Mouse (Mus musculus): ENCODE results near the gene Tecpr2. TPM values are rescaled to one million over a fixed set of nuclear protein-coding genes. Genes with fewer than 3 reads are reported as not detected.

Gene Tecpr2
- total RNA-seq, 1 experiment, result 11.2 TPM

- H3K9me3 ChIP-seq (ENCODE audit: control insufficient read depth, insufficient read depth, low read depth, low read length), result no peaks in the 10 kb centered on the region
- peak overlapping the region; percentile 69 to 78 for H3K4me3 ChIP-seq (ENCODE audit: insufficient read depth in 1 of 2, low read depth in 1 of 2, low read length in 2 of 2, poor library complexity in 1 of 2, severe bottlenecking in 1 of 2)
- H3K4me1 ChIP-seq (ENCODE audit: control insufficient read depth in 2 of 2, insufficient read depth in 2 of 2, low read length in 2 of 2, poor library complexity in 1 of 2), result peaks cover 0 to 9% of the 10 kb centered on the region in 2 experiments; a peak in 2 of 4 replicates
- TF ChIP-seq ZC3H11A (IDR thresholded peaks at IDR 0.05; ENCODE audit: borderline replicate concordance, low read depth, low read length) (peak; percentile 76), ZNF384 (IDR thresholded peaks at IDR 0.05; ENCODE audit: low read depth, low read length) (no peak)
- H3K27ac ChIP-seq (ENCODE audit: insufficient read depth, low read depth, low read length, poor library complexity, severe bottlenecking), result peak overlapping the region; percentile 29; the same call in 1 of the 2 replicates
- DNase-seq (ENCODE audit: low read depth, low spot score), result no peak
- peak overlapping the region; percentile 60 for H3K9ac ChIP-seq (ENCODE audit: insufficient read depth, low read depth, low read length, poor library complexity, severe bottlenecking)
- no peaks in the 10 kb centered on the region for H3K36me3 ChIP-seq (ENCODE audit: control insufficient read depth, insufficient read depth, low read length, poor library complexity, severe bottlenecking)
- in situ Hi-C loops (cut with MboI; ENCODE audit: low sequenced_read_pairs in 2 of 2, unreplicated experiment in 2 of 2), result loop anchor here (5.0 to 25.0 kb wide), 3 partner anchors 249 to 426 kb away; partner anchors contain the start of gene Ppp2r5c (in 1 of the 2)
Observed at GRCm38 (mm10) chr12:110843194-110844048, 45.6 kb upstream of the Tecpr2 start.

- peak overlapping the region; percentile 60 for H3K9ac ChIP-seq (ENCODE audit: insufficient read depth, low read depth, low read length, poor library complexity, severe bottlenecking)
- peaks cover 0 to 6% of the 10 kb centered on the region in 2 experiments; a peak in 2 of 4 replicates for H3K4me1 ChIP-seq (ENCODE audit: control insufficient read depth in 2 of 2, insufficient read depth in 2 of 2, low read length in 2 of 2, poor library complexity in 1 of 2)
- no peaks in the 10 kb centered on the region for H3K9me3 ChIP-seq (ENCODE audit: control insufficient read depth, insufficient read depth, low read depth, low read length)
- H3K27ac ChIP-seq (ENCODE audit: insufficient read depth, low read depth, low read length, poor library complexity, severe bottlenecking), result no peak overlapping the region
- in situ Hi-C loops (cut with MboI; ENCODE audit: low sequenced_read_pairs in 2 of 2, unreplicated experiment in 2 of 2), result loop anchor here (5.0 to 25.0 kb wide), 3 partner anchors 250 to 427 kb away; partner anchors contain the start of gene Ppp2r5c (in 1 of the 2)
- no peak for TF ChIP-seq HCFC1 (IDR thresholded peaks at IDR 0.05; ENCODE audit: borderline replicate concordance, insufficient read depth, low read length)
- TF ChIP-seq MAFK (IDR thresholded peaks at IDR 0.05; ENCODE audit: insufficient read depth, low read depth, low read length), result no peak
- TF ChIP-seq CHD2 (IDR thresholded peaks at IDR 0.05; ENCODE audit: low read depth, low read length), result no peak
- no peak for TF ChIP-seq ZC3H11A (IDR thresholded peaks at IDR 0.05; ENCODE audit: borderline replicate concordance, low read depth, low read length)
- no peak for TF ChIP-seq ZNF384 (IDR thresholded peaks at IDR 0.05; ENCODE audit: low read depth, low read length)
- H3K4me3 ChIP-seq (ENCODE audit: insufficient read depth in 1 of 2, low read depth in 1 of 2, low read length in 2 of 2, poor library complexity in 1 of 2, severe bottlenecking in 1 of 2), result peak overlapping the region; percentile 69 to 78
- H3K36me3 ChIP-seq (ENCODE audit: control insufficient read depth, insufficient read depth, low read length, poor library complexity, severe bottlenecking), result no peaks in the 10 kb centered on the region
- DNase-seq (ENCODE audit: low read depth, low spot score), result no peak
Observed at GRCm38 (mm10) chr12:110844227-110845130, 44.6 kb upstream of the Tecpr2 start.

- H3K9ac ChIP-seq (ENCODE audit: insufficient read depth, low read depth, low read length, poor library complexity, severe bottlenecking), result peak overlapping the region; percentile 56
- peak; percentile 95 for DNase-seq (ENCODE audit: low read depth, low spot score)
- no peak overlapping the region for H3K27ac ChIP-seq (ENCODE audit: insufficient read depth, low read depth, low read length, poor library complexity, severe bottlenecking)
- peak overlapping the region; percentile 69 to 78 for H3K4me3 ChIP-seq (ENCODE audit: insufficient read depth in 1 of 2, low read depth in 1 of 2, low read length in 2 of 2, poor library complexity in 1 of 2, severe bottlenecking in 1 of 2)
- in situ Hi-C loops (cut with MboI; ENCODE audit: low sequenced_read_pairs in 2 of 2, unreplicated experiment in 2 of 2), result loop anchor here (10.0 to 25.0 kb wide), 2 partner anchors 251 to 408 kb away; partner anchors contain the start of gene Ppp2r5c (in 1 of the 2)
- no peaks in the 10 kb centered on the region for H3K9me3 ChIP-seq (ENCODE audit: control insufficient read depth, insufficient read depth, low read depth, low read length)
- peaks cover 0 to 5% of the 10 kb centered on the region in 2 experiments; a peak in 2 of 4 replicates for H3K4me1 ChIP-seq (ENCODE audit: control insufficient read depth in 2 of 2, insufficient read depth in 2 of 2, low read length in 2 of 2, poor library complexity in 1 of 2)
- TF ChIP-seq MAFK (IDR thresholded peaks at IDR 0.05; ENCODE audit: insufficient read depth, low read depth, low read length) (peak; percentile 92), ZNF384 (IDR thresholded peaks at IDR 0.05; ENCODE audit: low read depth, low read length) (no peak)
- no peaks in the 10 kb centered on the region for H3K36me3 ChIP-seq (ENCODE audit: control insufficient read depth, insufficient read depth, low read length, poor library complexity, severe bottlenecking)
Observed at GRCm38 (mm10) chr12:110845131-110845880, 43.8 kb upstream of the Tecpr2 start.

GRCm38 (mm10) chr12:110846191-110846765, 42.8 kb upstream of the Tecpr2 start:
- Histone ChIP-seq H3K27ac (ENCODE audit: insufficient read depth, low read depth, low read length, poor library complexity, severe bottlenecking) (no peak overlapping the region), H3K36me3 (ENCODE audit: control insufficient read depth, insufficient read depth, low read length, poor library complexity, severe bottlenecking) (no peaks in the 10 kb centered on the region), H3K9me3 (ENCODE audit: control insufficient read depth, insufficient read depth, low read depth, low read length) (no peaks in the 10 kb centered on the region), H3K4me1 (ENCODE audit: control insufficient read depth in 2 of 2, insufficient read depth in 2 of 2, low read length in 2 of 2, poor library complexity in 1 of 2) (peaks cover 0 to 6% of the 10 kb centered on the region in 2 experiments; a peak in 2 of 4 replicates), H3K9ac (ENCODE audit: insufficient read depth, low read depth, low read length, poor library complexity, severe bottlenecking) (no peak overlapping the region), H3K4me3 (ENCODE audit: insufficient read depth in 1 of 2, low read depth in 1 of 2, low read length in 2 of 2, poor library complexity in 1 of 2, severe bottlenecking in 1 of 2) (peak overlapping the region in 1 of 2 experiments; percentile 46; a peak in 2 of 4 replicates)
- in situ Hi-C loops (cut with MboI; ENCODE audit: low sequenced_read_pairs in 2 of 2, unreplicated experiment in 2 of 2), result loop anchor here (10.0 to 25.0 kb wide), 2 partner anchors 251 to 409 kb away; partner anchors contain the start of gene Ppp2r5c (in 1 of the 2)
- no peak for DNase-seq (ENCODE audit: low read depth, low spot score)
- TF ChIP-seq MAFK (IDR thresholded peaks at IDR 0.05; ENCODE audit: insufficient read depth, low read depth, low read length) (no peak), ZNF384 (IDR thresholded peaks at IDR 0.05; ENCODE audit: low read depth, low read length) (no peak), HCFC1 (IDR thresholded peaks at IDR 0.05; ENCODE audit: borderline replicate concordance, insufficient read depth, low read length) (no peak), CHD2 (IDR thresholded peaks at IDR 0.05; ENCODE audit: low read depth, low read length) (no peak), ZC3H11A (IDR thresholded peaks at IDR 0.05; ENCODE audit: borderline replicate concordance, low read depth, low read length) (no peak)

Data from ES-E14 (cell line).